Mouse (Mus musculus) neural tube, embryonic 15.5 days (tissue): ENCODE data around the gene Hoxd10. TPM values are rescaled to one million over a fixed set of nuclear protein-coding genes. Genes with fewer than 3 reads are reported as not detected.
A peak's percentile ranks its signal among the peaks of the same experiment; 100 is the strongest.

ENCODE experiments used
- ATAC-seq: fragments of 200-750 bp; cut with Nextera tagmentation; 2 replicates; pipeline ENCODE4 v1.8.0; 2017; ENCODE audit warnings: mild to moderate bottlenecking, moderate TSS enrichment, moderate library complexity; ENCODE audit not compliant: low FRiP score
- H3K27ac ChIP-seq: fragments of 300-500 bp; sonication (generic); replicated peaks from 2 replicates; pipeline ENCODE4 v1.5.1; 2015; ENCODE audit warnings: mild to moderate bottlenecking, inconsistent platforms
- H3K27me3 ChIP-seq: fragments of 300-500 bp; sonication (generic); replicated peaks from 2 replicates; pipeline ENCODE4 v1.6.1; 2015; ENCODE audit warnings: inconsistent platforms
- H3K36me3 ChIP-seq: fragments of 300-500 bp; sonication (generic); 2 replicates; pipeline ENCODE4 v1.6.1; 2015; ENCODE audit warnings: inconsistent platforms
- H3K4me1 ChIP-seq: fragments of 300-500 bp; sonication (generic); 2 replicates; pipeline ENCODE4 v1.6.1; 2015; ENCODE audit warnings: inconsistent platforms
- H3K4me2 ChIP-seq: fragments of 300-500 bp; sonication (generic); 2 replicates; pipeline ENCODE4 v1.6.1; 2015; ENCODE audit warnings: inconsistent platforms, mild to moderate bottlenecking, moderate library complexity
- H3K4me3 ChIP-seq: fragments of 300-500 bp; sonication (generic); replicated peaks from 2 replicates; pipeline ENCODE4 v1.5.1; 2015; ENCODE audit warnings: mild to moderate bottlenecking, inconsistent platforms
- H3K9ac ChIP-seq: fragments of 300-500 bp; sonication (generic); replicated peaks from 2 replicates; pipeline ENCODE4 v1.6.1; 2015; ENCODE audit warnings: mild to moderate bottlenecking, inconsistent platforms
- H3K9me3 ChIP-seq: fragments of 300-500 bp; sonication (generic); replicated peaks from 2 replicates; pipeline ENCODE4 v1.6.1; 2016; ENCODE audit warnings: inconsistent platforms
- WGBS: fragments of 180-500 bp; shearing (Covaris S2); methylation state at CpG from one replicate; pipeline ENCODE4 v1.1.7; 2015; ENCODE audit warnings: mixed read lengths; 5-methylcytosine and 5-hydroxymethylcytosine counted together
- polyA plus RNA-seq: library from polyadenylated mRNA; unstranded; fragments of >200 nt; fragmentation: Nextera tagmentation; extraction: Ambion mirVana; gene quantifications from 2 replicates; pipeline ENCODE4 v1.2.1, GENCODE M21; 2015

Hoxd10 gene
- polyA plus RNA-seq, 1 experiment from 2014 or later: 61.8 TPM

GRCm38 (mm10) chr2:74732513-74733316 lies 41.0 kb downstream of the Hoxd10 start:
- Histone ChIP-seq H3K9me3 (no peaks in the 10 kb centered on the region), H3K4me3 (peak overlapping the region; percentile 30), H3K27ac (peak overlapping the region; percentile 91), H3K9ac (peak overlapping the region; percentile 45; the same call in 1 of the 2 replicates), H3K4me1 (peaks cover 92% of the 10 kb centered on the region), H3K27me3 (no peaks in the 10 kb centered on the region), H3K4me2 (peak overlapping the region; percentile 58), H3K36me3 (no peaks in the 10 kb centered on the region)
- WGBS: under 1% methylated on average over 52 of the region's 52 CpGs
- no peak for ATAC-seq

- Histone ChIP-seq H3K9ac (no peak overlapping the region), H3K4me3 (peak overlapping the region; percentile 30; the same call in 1 of the 2 replicates), H3K9me3 (no peaks in the 10 kb centered on the region), H3K4me1 (peaks cover 92% of the 10 kb centered on the region), H3K27ac (peak overlapping the region; percentile 91), H3K36me3 (no peaks in the 10 kb centered on the region), H3K27me3 (no peaks in the 10 kb centered on the region), H3K4me2 (peak overlapping the region; percentile 58)
- whole genome bisulfite sequencing: under 1% methylated on average over 16 of the region's 16 CpGs
- ATAC-seq: no peak
Measured at GRCm38 (mm10) chr2:74733317-74733661, 41.6 kb downstream of the Hoxd10 start.

GRCm38 (mm10) chr2:74733765-74734164 lies 42.0 kb downstream of the Hoxd10 start:
- Histone ChIP-seq H3K27me3 (no peaks in the 10 kb centered on the region), H3K9ac (peak overlapping the region; percentile 46; the same call in 1 of the 2 replicates), H3K27ac (peak overlapping the region; percentile 91), H3K9me3 (no peaks in the 10 kb centered on the region), H3K4me3 (peak overlapping the region; percentile 30; the same call in 1 of the 2 replicates), H3K4me1 (peaks cover 92% of the 10 kb centered on the region), H3K36me3 (no peaks in the 10 kb centered on the region), H3K4me2 (peak overlapping the region; percentile 58)
- 2% methylated on average over 6 of the region's 6 CpGs for WGBS
- ATAC-seq: no peak

GRCm38 (mm10) chr2:74734451-74734850 lies 42.7 kb downstream of the Hoxd10 start:
- WGBS: 3% methylated on average over 13 of the region's 13 CpGs
- Histone ChIP-seq H3K36me3 (no peaks in the 10 kb centered on the region), H3K9ac (peak overlapping the region; percentile 46), H3K4me2 (peak overlapping the region; percentile 58), H3K4me3 (0 out of 2 replicates have a peak overlapping the region, but pooled peaks have one; percentile 9), H3K4me1 (peaks cover 92% of the 10 kb centered on the region), H3K9me3 (no peaks in the 10 kb centered on the region), H3K27me3 (no peaks in the 10 kb centered on the region), H3K27ac (peak overlapping the region; percentile 91)
- peak; percentile 33 for ATAC-seq

GRCm38 (mm10) chr2:74734996-74735811 lies 43.5 kb downstream of the Hoxd10 start:
- Histone ChIP-seq H3K4me1 (peaks cover 97% of the 10 kb centered on the region), H3K4me2 (peak overlapping the region; percentile 58), H3K9me3 (no peaks in the 10 kb centered on the region), H3K9ac (peak overlapping the region; percentile 46), H3K4me3 (peak overlapping the region; percentile 20; the same call in 1 of the 2 replicates), H3K36me3 (no peaks in the 10 kb centered on the region), H3K27ac (peak overlapping the region; percentile 91), H3K27me3 (no peaks in the 10 kb centered on the region)
- no peak for ATAC-seq
- WGBS: 9% methylated on average over 27 of the region's 27 CpGs

GRCm38 (mm10) chr2:74735851-74736687 lies 44.3 kb downstream of the Hoxd10 start:
- peak overlapping the region; percentile 91 for H3K27ac ChIP-seq

GRCm38 (mm10) chr2:74736688-74737577 lies 45.2 kb downstream of the Hoxd10 start:
- WGBS: 9% methylated on average over 15 of the region's 15 CpGs
- Histone ChIP-seq H3K27me3 (no peaks in the 10 kb centered on the region), H3K27ac (peak overlapping the region; percentile 91)

More at GRCm38 (mm10) chr2:74735851-74736687, 44.3 kb downstream of the Hoxd10 start:
- Histone ChIP-seq H3K4me1 (peaks cover 96% of the 10 kb centered on the region), H3K4me2 (peak overlapping the region; percentile 58), H3K27me3 (no peaks in the 10 kb centered on the region), H3K4me3 (peak overlapping the region; percentile 20), H3K36me3 (no peaks in the 10 kb centered on the region), H3K9ac (peak overlapping the region; percentile 46), H3K9me3 (no peaks in the 10 kb centered on the region)
- ATAC-seq: no peak
- 6% methylated on average over 42 of the region's 42 CpGs for WGBS

GRCm38 (mm10) chr2:74737578-74738070 lies 45.9 kb downstream of the Hoxd10 start:
- Histone ChIP-seq H3K9ac (peak overlapping the region; percentile 46; the same call in 1 of the 2 replicates), H3K4me3 (peak overlapping the region; percentile 12; the same call in 1 of the 2 replicates), H3K27me3 (no peaks in the 10 kb centered on the region), H3K4me2 (peak overlapping the region; percentile 58), H3K36me3 (no peaks in the 10 kb centered on the region), H3K4me1 (peaks cover 91% of the 10 kb centered on the region), H3K9me3 (no peaks in the 10 kb centered on the region), H3K27ac (peak overlapping the region; percentile 91)
- WGBS: 19% methylated on average over 7 of the region's 7 CpGs
- ATAC-seq: no peak

More at GRCm38 (mm10) chr2:74736688-74737577, 45.2 kb downstream of the Hoxd10 start:
- Histone ChIP-seq H3K36me3 (no peaks in the 10 kb centered on the region), H3K9ac (peak overlapping the region; percentile 46), H3K9me3 (no peaks in the 10 kb centered on the region), H3K4me2 (peak overlapping the region; percentile 58), H3K4me1 (peaks cover 98% of the 10 kb centered on the region), H3K4me3 (peak overlapping the region; percentile 20)
- no peak for ATAC-seq

- WGBS: 4% methylated on average over 20 of the region's 20 CpGs
- Histone ChIP-seq H3K36me3 (no peaks in the 10 kb centered on the region), H3K9me3 (no peaks in the 10 kb centered on the region), H3K27me3 (no peaks in the 10 kb centered on the region), H3K27ac (peak overlapping the region; percentile 91), H3K4me1 (peaks cover 80% of the 10 kb centered on the region), H3K4me3 (peak overlapping the region; percentile 15; the same call in 1 of the 2 replicates), H3K9ac (peak overlapping the region; percentile 46), H3K4me2 (peak overlapping the region; percentile 58)
- no peak for ATAC-seq
Measured at GRCm38 (mm10) chr2:74738623-74739475, 47.1 kb downstream of the Hoxd10 start.
